Mouse (Mus musculus): ENCODE data around the gene Rab40b. TPM values are rescaled to one million over a fixed set of nuclear protein-coding genes. Genes with fewer than 3 reads are reported as not detected.

Rab40b gene
- total and polyA plus RNA-seq, 3 experiments: 0.39 TPM; not detected in 2

DNA sequence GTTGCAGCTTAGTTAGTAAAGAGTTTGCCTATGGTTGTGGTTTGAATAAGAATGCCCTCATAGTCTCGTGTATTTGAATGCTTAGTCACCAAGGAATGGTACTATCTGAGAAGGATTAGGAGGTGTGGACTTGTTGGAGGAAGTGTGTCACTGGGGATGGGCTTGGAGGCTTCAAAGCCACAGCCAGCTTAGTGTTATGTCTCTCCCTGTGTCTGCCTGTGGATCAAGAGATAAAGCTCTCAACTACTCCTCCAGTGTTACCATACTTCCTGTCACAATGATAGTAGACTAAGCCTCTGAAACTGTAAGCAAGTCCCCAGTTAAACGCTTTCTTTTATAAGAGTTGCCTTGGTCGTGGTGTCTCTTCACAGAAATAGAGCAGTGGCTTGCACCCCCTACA lies 2.7 kb upstream of the Rab40b start (continued):
- no peak for TF ChIP-seq POLR2AphosphoS2 (IDR thresholded peaks at IDR 0.05; ENCODE audit: low read length)
- TF ChIP-seq TBP (IDR thresholded peaks at IDR 0.05; ENCODE audit: low read depth, low read length): peak; percentile 54; the same call in 1 of the 2 replicates

DNA sequence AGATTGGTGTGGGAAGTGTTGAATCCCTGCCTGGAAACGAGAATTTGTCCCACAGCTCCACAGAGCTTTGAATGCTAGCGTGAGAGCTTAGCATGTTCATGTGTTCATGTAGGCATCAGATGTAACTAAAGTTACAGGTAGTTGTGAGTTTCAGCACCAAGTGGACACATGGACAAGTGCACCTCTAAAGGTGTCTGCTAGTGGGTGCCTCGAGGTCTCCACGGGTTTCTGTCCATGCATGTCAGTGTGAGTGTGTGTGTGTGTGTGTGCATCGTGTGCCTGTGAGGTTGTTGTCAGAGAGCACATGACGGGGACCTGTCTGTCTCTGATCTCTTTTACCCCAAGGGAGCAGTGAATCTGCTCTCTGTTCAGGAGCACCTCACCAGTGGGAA lies 499 bp upstream of the Rab40b start:
- Histone ChIP-seq H3K79me2 (ENCODE audit: control insufficient read depth, insufficient read depth, low read length, poor library complexity) (no peaks in the 10 kb centered on the region), H3K9ac (ENCODE audit: control insufficient read depth, low read depth, low read length, poor library complexity, severe bottlenecking) (no peak overlapping the region), H3K4me1 (ENCODE audit: control insufficient read depth in 1 of 2, insufficient read depth in 2 of 2, low read length in 2 of 2) (peaks cover 6 to 22% of the 10 kb centered on the region in 2 experiments), H3K4me3 (ENCODE audit: control insufficient read depth in 1 of 2, insufficient read depth in 1 of 2, low read depth in 2 of 2, low read length in 2 of 2) (no peak overlapping the region), H3K27ac (ENCODE audit: control insufficient read depth, low read depth, low read length) (no peak overlapping the region), H3K36me3 (ENCODE audit: control insufficient read depth in 1 of 2, insufficient read depth in 2 of 2, low read length in 2 of 2) (peaks cover 0 to 7% of the 10 kb centered on the region in 2 experiments; a peak in 2 of 4 replicates), H3K27me3 (ENCODE audit: control insufficient read depth in 1 of 2, insufficient read depth in 2 of 2, low read length in 2 of 2) (no peaks in the 10 kb centered on the region), H3K9me3 (replicated peaks; ENCODE audit: insufficient read depth, low read length) (no peaks in the 10 kb centered on the region)
- no peak for TF ChIP-seq SMC3 (IDR thresholded peaks at IDR 0.05; ENCODE audit: low read depth, low read length)
- no peak for TF ChIP-seq MAZ (IDR thresholded peaks at IDR 0.05; ENCODE audit: low read depth, low read length)
- no peak for TF ChIP-seq HCFC1 (IDR thresholded peaks at IDR 0.05; ENCODE audit: low read depth, low read length)
- TF ChIP-seq CHD1 (IDR thresholded peaks at IDR 0.05; ENCODE audit: low read depth, low read length): no peak
- no peak for TF ChIP-seq UBTF (IDR thresholded peaks at IDR 0.05; ENCODE audit: borderline replicate concordance, insufficient read depth, low read depth, low read length)
- TF ChIP-seq ELF1 (IDR thresholded peaks at IDR 0.05; ENCODE audit: low read depth, low read length): no peak
- TF ChIP-seq CHD2 (IDR thresholded peaks at IDR 0.05; ENCODE audit: low read length): no peak
- TF ChIP-seq MAFK (IDR thresholded peaks at IDR 0.05; ENCODE audit: borderline replicate concordance, low read depth, low read length): no peak
- TF ChIP-seq USF1 (IDR thresholded peaks at IDR 0.05; ENCODE audit: low read depth, low read length): no peak
- TF ChIP-seq TBP (IDR thresholded peaks at IDR 0.05; ENCODE audit: low read depth, low read length): no peak
- TF ChIP-seq MEF2A (IDR thresholded peaks at IDR 0.05; ENCODE audit: extremely low read depth, insufficient replicate concordance, low read depth, low read length, poor library complexity, severe bottlenecking): no peak
- no peak for TF ChIP-seq SIN3A (IDR thresholded peaks at IDR 0.05; ENCODE audit: low read length)
- no peak for TF ChIP-seq POLR2AphosphoS5 (IDR thresholded peaks at IDR 0.05; ENCODE audit: borderline replicate concordance, low read depth, low read length)
- no peak for TF ChIP-seq ZC3H11A (IDR thresholded peaks at IDR 0.05; ENCODE audit: low read depth, low read length)
- no peak for TF ChIP-seq POLR2AphosphoS2 (IDR thresholded peaks at IDR 0.05; ENCODE audit: low read length)
- TF ChIP-seq CTCF (IDR thresholded peaks at IDR 0.05 in 2 of 3, conservative IDR thresholded peaks at IDR 0.05 in 1 of 3; ENCODE audit: control insufficient read depth in 1 of 3, insufficient read depth in 1 of 3, low read depth in 2 of 3, low read length in 3 of 3, poor library complexity in 1 of 3, severe bottlenecking in 1 of 3): no peak
- no peak for TF ChIP-seq E2F4 (IDR thresholded peaks at IDR 0.05; ENCODE audit: borderline replicate concordance, low read depth, low read length)
- no peak for DNase-seq (ENCODE audit: low read depth, low spot score)

DNA sequence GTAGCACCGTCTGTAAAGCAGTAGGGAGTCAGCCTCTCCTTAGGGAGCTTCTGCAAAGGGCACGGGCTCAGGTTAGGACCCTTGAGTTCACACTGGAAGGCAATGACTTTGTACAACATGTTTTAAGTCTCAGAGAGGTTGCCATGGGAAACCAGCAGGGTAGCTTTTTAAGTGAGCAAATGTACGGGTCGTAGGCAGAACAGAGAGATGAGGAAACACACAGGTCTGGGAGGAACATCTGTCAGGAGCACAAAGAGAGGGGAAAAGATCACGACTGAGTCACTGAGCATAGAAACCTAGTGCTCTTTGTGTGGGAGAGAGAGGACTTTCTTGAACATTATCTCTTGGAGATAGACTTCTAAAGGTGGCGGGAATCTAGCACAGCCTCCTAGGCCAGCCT lies 7.8 kb downstream of the Rab40b start:
- no peaks in the 10 kb centered on the region for H3K27me3 ChIP-seq (ENCODE audit: control insufficient read depth in 1 of 2, insufficient read depth in 2 of 2, low read length in 2 of 2)
- no peaks in the 10 kb centered on the region for H3K79me2 ChIP-seq (ENCODE audit: control insufficient read depth, insufficient read depth, low read length, poor library complexity)
- no peaks in the 10 kb centered on the region for H3K4me1 ChIP-seq (ENCODE audit: control insufficient read depth in 1 of 2, insufficient read depth in 2 of 2, low read length in 2 of 2)
- no peak for DNase-seq (ENCODE audit: low read depth, low spot score)
- TF ChIP-seq CHD2 (IDR thresholded peaks at IDR 0.05; ENCODE audit: low read length) (no peak), USF2 (IDR thresholded peaks at IDR 0.05; ENCODE audit: borderline replicate concordance in 1 of 2, insufficient read depth in 1 of 2, low read depth in 1 of 2, low read length in 2 of 2) (no peak), KAT2A (conservative IDR thresholded peaks at IDR 0.05; ENCODE audit: low read depth, low read length) (no peak), POLR2AphosphoS5 (IDR thresholded peaks at IDR 0.05; ENCODE audit: borderline replicate concordance, low read depth, low read length) (no peak), MXI1 (IDR thresholded peaks at IDR 0.05; ENCODE audit: low read depth, low read length) (no peak), NRF1 (IDR thresholded peaks at IDR 0.05; ENCODE audit: insufficient read depth, low read depth, low read length, poor library complexity, severe bottlenecking) (no peak), ZC3H11A (IDR thresholded peaks at IDR 0.05; ENCODE audit: low read depth, low read length) (no peak), MAFK (IDR thresholded peaks at IDR 0.05; ENCODE audit: borderline replicate concordance, low read depth, low read length) (no peak), ZMIZ1 (IDR thresholded peaks at IDR 0.05; ENCODE audit: low read depth, low read length) (no peak), HCFC1 (IDR thresholded peaks at IDR 0.05; ENCODE audit: low read depth, low read length) (no peak), UBTF (IDR thresholded peaks at IDR 0.05; ENCODE audit: borderline replicate concordance, insufficient read depth, low read depth, low read length) (no peak), JUND (IDR thresholded peaks at IDR 0.05; ENCODE audit: low read depth, low read length) (no peak)
- H3K9ac ChIP-seq (ENCODE audit: control insufficient read depth, low read depth, low read length, poor library complexity, severe bottlenecking): no peak overlapping the region
- H3K4me3 ChIP-seq (ENCODE audit: control insufficient read depth in 1 of 2, insufficient read depth in 1 of 2, low read depth in 2 of 2, low read length in 2 of 2): no peak overlapping the region
- H3K27ac ChIP-seq (ENCODE audit: control insufficient read depth, low read depth, low read length): no peak overlapping the region
- H3K9me3 ChIP-seq (replicated peaks; ENCODE audit: insufficient read depth, low read length): no peaks in the 10 kb centered on the region
- no peaks in the 10 kb centered on the region for H3K36me3 ChIP-seq (ENCODE audit: control insufficient read depth in 1 of 2, insufficient read depth in 2 of 2, low read length in 2 of 2)
